Comparison of ENCODE assay signal across 9 mouse cellular contexts in the genomic region with DNA sequence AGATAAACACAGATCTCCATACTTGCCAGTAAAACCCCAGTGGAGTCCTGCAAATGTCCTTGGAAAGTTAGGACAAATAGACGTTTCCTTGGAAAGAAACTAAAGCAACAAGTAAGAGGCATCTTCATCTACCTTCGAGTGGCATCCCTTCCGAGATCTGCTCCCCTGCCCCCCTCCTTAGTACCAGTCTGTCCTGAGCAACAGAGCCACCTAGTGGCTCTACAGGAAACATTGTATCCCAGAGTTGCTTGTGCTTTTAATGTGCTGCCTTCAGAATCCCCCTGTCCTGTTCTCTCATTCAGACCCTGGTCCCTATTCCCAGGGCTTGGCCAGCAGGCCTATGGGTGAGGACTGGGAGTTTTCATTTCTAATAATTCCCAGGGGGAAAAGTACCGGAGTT.
DNase-seq lines count a peak whose midpoint lies in the region; ATAC-seq and TF ChIP-seq lines count a peak whose summit lies in the region.
"Had no signal": no experiment of that assay in that cellular context is flagged by ENCODE, and none has a peak within 500 bp of the region (broad histone marks: within the 10 kb centered on the region; RNA-seq: fewer than 3 reads in every experiment).

No protein-coding gene starts in this region.

- WGBS in forebrain, postnatal 0 days: 22% methylated on average over 4 of the region's 4 CpGs

- peak; percentile 82 for TF ChIP-seq CTCF in layer of hippocampus, adult 2 months (conservative IDR thresholded peaks at IDR 0.05)
- TF ChIP-seq CTCF in MEL (IDR thresholded peaks at IDR 0.05 in 2 of 3, conservative IDR thresholded peaks at IDR 0.05 in 1 of 3; ENCODE audit: control insufficient read depth in 1 of 3, insufficient read depth in 1 of 3, low read depth in 2 of 3, low read length in 3 of 3, poor library complexity in 1 of 3, severe bottlenecking in 1 of 3): peak in 2 of 3 experiments; percentile 22 to 32; a peak in 2 of 6 replicates
- peak; percentile 75 for TF ChIP-seq CTCF in forebrain, postnatal 0 days (IDR thresholded peaks at IDR 0.05; ENCODE audit: low read depth)

- H3K4me2 ChIP-seq in forebrain, postnatal 0 days (ENCODE audit: low read depth): no peak overlapping the region
- H3K4me2 ChIP-seq: lung, embryonic 15.5 days had no signal

- H3K36me3 ChIP-seq in MEL (ENCODE audit: control insufficient read depth in 1 of 2, insufficient read depth in 2 of 2, low read length in 2 of 2): no peaks in the 10 kb centered on the region
- no peaks in the 10 kb centered on the region for H3K36me3 ChIP-seq in forebrain, postnatal 0 days (ENCODE audit: insufficient read depth)
- H3K36me3 ChIP-seq: lung, embryonic 15.5 days had no signal

- no peak overlapping the region for H3K27ac ChIP-seq in layer of hippocampus, adult 2 months
- H3K27ac ChIP-seq in MEL (ENCODE audit: control insufficient read depth, low read depth, low read length): no peak overlapping the region
- no peak overlapping the region for H3K27ac ChIP-seq in forebrain, postnatal 0 days (ENCODE audit: low read depth, low read length)
- H3K27ac ChIP-seq: lung, embryonic 15.5 days had no signal

- TF ChIP-seq POLR2A in MEL (IDR thresholded peaks at IDR 0.05; ENCODE audit: control insufficient read depth in 1 of 2, insufficient read depth in 1 of 2, low read depth in 1 of 2, low read length in 2 of 2, poor library complexity in 1 of 2): no peak

- DNase-seq in adrenal gland, adult 2 months: peak; percentile 13
- no peak for DNase-seq in adrenal gland, postnatal 4 days (ENCODE audit: low spot score in 2 of 2)
- DNase-seq in layer of hippocampus, adult 2 months (ENCODE audit: low spot score in 2 of 2): peak in 1 of 2 experiments; percentile 12
- DNase-seq in layer of hippocampus, adult 8-10 months (ENCODE audit: low spot score in 2 of 2): no peak
- DNase-seq in MEL (ENCODE audit: low read depth, low spot score): peak; percentile 7
- DNase-seq in forebrain, postnatal 0 days: peak; percentile 58
- no peak for DNase-seq in urinary bladder, postnatal 10 days (ENCODE audit: low spot score)
- DNase-seq in heart, adult 8-10 months (ENCODE audit: low spot score): no peak

- H3K9ac ChIP-seq in MEL (ENCODE audit: control insufficient read depth, low read depth, low read length, poor library complexity, severe bottlenecking): no peak overlapping the region
- no peak overlapping the region for H3K9ac ChIP-seq in forebrain, postnatal 0 days
- H3K9ac ChIP-seq: lung, embryonic 15.5 days had no signal

- ATAC-seq in forebrain, postnatal 0 days: peak; percentile 45; the same call in 1 of the 2 replicates

- H3K9me3 ChIP-seq in MEL (replicated peaks; ENCODE audit: insufficient read depth, low read length): no peaks in the 10 kb centered on the region
- H3K9me3 ChIP-seq in forebrain, postnatal 0 days (ENCODE audit: low read length): no peaks in the 10 kb centered on the region
- H3K9me3 ChIP-seq: lung, embryonic 15.5 days had no signal

- TF ChIP-seq RAD21 in MEL (IDR thresholded peaks at IDR 0.05; ENCODE audit: low read depth, low read length): peak; percentile 19

- no peak overlapping the region for H3K4me3 ChIP-seq in layer of hippocampus, adult 2 months
- H3K4me3 ChIP-seq in MEL (ENCODE audit: control insufficient read depth in 1 of 2, insufficient read depth in 1 of 2, low read depth in 2 of 2, low read length in 2 of 2): no peak overlapping the region
- no peak overlapping the region for H3K4me3 ChIP-seq in forebrain, postnatal 0 days (ENCODE audit: low read depth, low read length)
- H3K4me3 ChIP-seq: lung, embryonic 15.5 days had no signal

- no peaks in the 10 kb centered on the region for H3K79me2 ChIP-seq in MEL (ENCODE audit: control insufficient read depth, insufficient read depth, low read length, poor library complexity)

- H3K4me1 ChIP-seq in MEL (ENCODE audit: control insufficient read depth in 1 of 2, insufficient read depth in 2 of 2, low read length in 2 of 2): no peaks in the 10 kb centered on the region
- no peaks in the 10 kb centered on the region for H3K4me1 ChIP-seq in forebrain, postnatal 0 days (ENCODE audit: insufficient read depth)
- H3K4me1 ChIP-seq: lung, embryonic 15.5 days had no signal

- no peaks in the 10 kb centered on the region for H3K27me3 ChIP-seq in MEL (ENCODE audit: control insufficient read depth in 1 of 2, insufficient read depth in 2 of 2, low read length in 2 of 2)
- H3K27me3 ChIP-seq in forebrain, postnatal 0 days (ENCODE audit: insufficient read depth, low read length): no peaks in the 10 kb centered on the region
- H3K27me3 ChIP-seq: lung, embryonic 15.5 days had no signal

- no peak for TF ChIP-seq EP300 in MEL (IDR thresholded peaks at IDR 0.05; ENCODE audit: low read depth in 1 of 2, low read length in 2 of 2)

TF ChIP-seq in MEL, 35 proteins besides CTCF, POLR2A, EP300 and RAD21:
- TF ChIP-seq E2F4 (IDR thresholded peaks at IDR 0.05; ENCODE audit: borderline replicate concordance, low read depth, low read length): no peak
- no peak for TF ChIP-seq UBTF (IDR thresholded peaks at IDR 0.05; ENCODE audit: borderline replicate concordance, insufficient read depth, low read depth, low read length)
- TF ChIP-seq MXI1 (IDR thresholded peaks at IDR 0.05; ENCODE audit: low read depth, low read length): no peak
- peak; percentile 18; the same call in 1 of the 2 replicates for TF ChIP-seq SMC3 (IDR thresholded peaks at IDR 0.05; ENCODE audit: low read depth, low read length)
TF ChIP-seq in MEL: peak in this region for 1.

Comparison
In these comparisons a context has a peak if more than half of its experiments do, and no peak if none do; other contexts are left out.
1. DNase-seq: peak in adrenal gland, adult 2 months (single experiment), MEL (single experiment) and forebrain, postnatal 0 days (single experiment); none in adrenal gland, postnatal 4 days (0 of 2), layer of hippocampus, adult 8-10 months (0 of 2), urinary bladder, postnatal 10 days (single experiment) and heart, adult 8-10 months (single experiment).
2. CTCF ChIP-seq: peak in every context shown above with its lines; median percentile 82 in layer of hippocampus, adult 2 months; 75 in forebrain, postnatal 0 days; 27 in MEL.